Mouse (Mus musculus): ENCODE measurements around the gene Ahcy. TPM values are rescaled to one million over a fixed set of nuclear protein-coding genes. Genes with fewer than 3 reads are reported as not detected.

Gene Ahcy
- polyA plus RNA-seq, 2 experiments, result 61.3 to 89.4 TPM

DNA sequence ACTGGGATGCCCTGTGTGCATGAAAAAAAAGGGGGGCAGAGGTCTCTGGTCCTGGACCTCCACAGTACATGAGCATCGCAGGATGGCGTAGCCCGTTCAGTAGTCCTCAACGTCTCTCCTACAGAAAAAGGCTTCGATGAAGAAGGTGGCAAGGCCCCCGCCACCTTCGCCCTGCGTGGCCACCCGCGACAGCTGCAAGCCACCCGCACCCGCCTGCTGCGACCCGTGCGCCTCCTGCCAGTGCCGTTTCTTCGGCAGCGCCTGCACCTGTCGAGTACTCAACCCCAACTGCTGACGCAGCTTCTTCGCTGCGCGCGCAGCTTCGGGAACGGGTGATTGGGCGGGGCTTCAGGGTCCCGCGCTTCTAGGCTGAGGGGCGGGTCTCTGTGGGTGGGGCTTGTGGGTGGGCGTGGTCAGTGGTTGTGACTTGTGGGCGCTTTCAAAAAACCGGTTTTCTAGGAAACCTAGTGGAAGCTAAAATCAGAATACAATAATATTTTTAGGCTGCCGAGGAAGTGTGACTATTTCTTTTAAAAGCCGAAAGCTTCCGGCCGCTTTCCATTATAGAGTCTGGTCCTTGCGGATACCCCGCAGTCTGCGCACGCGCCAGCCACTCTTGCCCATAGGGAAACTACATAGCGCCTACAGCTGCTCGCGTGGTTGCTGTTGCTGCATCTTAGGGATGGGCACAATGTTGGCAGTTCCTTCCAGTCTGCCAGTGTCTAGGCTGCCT, 23.6 kb downstream of the Ahcy start:
- Histone ChIP-seq H3K4me3 (ENCODE audit: insufficient read depth in 1 of 2, low read depth in 2 of 2, low read length in 2 of 2) (peak overlapping the region; percentile 63 to 69), H3K9ac (replicated peaks) (peak overlapping the region; percentile 76), H3K9me3 (ENCODE audit: control insufficient read depth, low read length) (no peaks in the 10 kb centered on the region), H3K27ac (peak overlapping the region; percentile 48), H3K4me1 (replicated peaks; ENCODE audit: control insufficient read depth in 2 of 2, insufficient read depth in 2 of 2, low read length in 1 of 2) (peaks cover 7 to 24% of the 10 kb centered on the region in 2 experiments), H3K36me3 (replicated peaks; ENCODE audit: control insufficient read depth, insufficient read depth, low read depth) (no peaks in the 10 kb centered on the region), H3K27me3 (ENCODE audit: control insufficient read depth, insufficient read depth, low read length) (no peaks in the 10 kb centered on the region), H3K4me2 (ENCODE audit: low read depth) (peak overlapping the region; percentile 97)
- 1% methylated on average over 45 of the region's 45 CpGs for WGBS (ENCODE audit: insufficient replicate concordance)
- ATAC-seq (ENCODE audit: insufficient read depth) (peak; percentile 94), DNase-seq (ENCODE audit: low read depth in 3 of 3, low spot score in 3 of 3) (peak; percentile 89 to 94 (median 91))
- TF ChIP-seq EP300 (IDR thresholded peaks at IDR 0.05; ENCODE audit: low read depth), result no peak
- TF ChIP-seq CTCF (IDR thresholded peaks at IDR 0.05; ENCODE audit: low read depth), result peak; percentile 26; the same call in 1 of the 2 replicates

DNA sequence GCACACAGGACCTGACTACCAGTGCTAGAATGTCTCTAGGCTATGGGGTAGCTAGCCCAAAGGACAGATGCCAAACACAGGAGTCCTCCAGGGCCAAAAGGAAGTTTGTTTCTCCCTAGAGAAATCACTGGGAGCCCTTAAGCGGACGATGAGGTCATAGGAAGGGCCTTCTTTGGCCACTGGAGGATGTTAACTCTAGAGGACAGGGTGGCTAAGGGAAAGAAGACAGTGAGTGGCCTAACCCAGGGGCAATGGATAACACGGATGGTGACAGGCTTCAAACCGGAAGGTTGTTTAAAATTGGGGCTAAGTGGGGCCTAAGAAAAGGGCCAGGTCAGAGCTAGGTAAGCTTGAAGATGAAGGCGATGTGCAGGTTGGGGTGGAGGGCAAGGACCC, 24.2 kb downstream of the Ahcy start:
- Histone ChIP-seq H3K27me3 (ENCODE audit: control insufficient read depth, insufficient read depth, low read length) (no peaks in the 10 kb centered on the region), H3K4me2 (ENCODE audit: low read depth) (peak overlapping the region; percentile 97), H3K27ac (peak overlapping the region; percentile 48), H3K36me3 (replicated peaks; ENCODE audit: control insufficient read depth, insufficient read depth, low read depth) (no peaks in the 10 kb centered on the region), H3K9me3 (ENCODE audit: control insufficient read depth, low read length) (no peaks in the 10 kb centered on the region), H3K4me1 (replicated peaks; ENCODE audit: control insufficient read depth in 2 of 2, insufficient read depth in 2 of 2, low read length in 1 of 2) (peaks cover 7 to 24% of the 10 kb centered on the region in 2 experiments), H3K9ac (replicated peaks) (peak overlapping the region; percentile 74), H3K4me3 (ENCODE audit: insufficient read depth in 1 of 2, low read depth in 2 of 2, low read length in 2 of 2) (peak overlapping the region; percentile 63 to 68)
- no peak for TF ChIP-seq CTCF (IDR thresholded peaks at IDR 0.05; ENCODE audit: low read depth)
- no peak for TF ChIP-seq EP300 (IDR thresholded peaks at IDR 0.05; ENCODE audit: low read depth)
- WGBS (ENCODE audit: insufficient replicate concordance), result 26% methylated on average over 5 of the region's 5 CpGs
- peak; percentile 21 for ATAC-seq (ENCODE audit: insufficient read depth)
- DNase-seq (ENCODE audit: low read depth in 3 of 3, low spot score in 3 of 3), result peak in 1 of 3 experiments; percentile 7

DNA sequence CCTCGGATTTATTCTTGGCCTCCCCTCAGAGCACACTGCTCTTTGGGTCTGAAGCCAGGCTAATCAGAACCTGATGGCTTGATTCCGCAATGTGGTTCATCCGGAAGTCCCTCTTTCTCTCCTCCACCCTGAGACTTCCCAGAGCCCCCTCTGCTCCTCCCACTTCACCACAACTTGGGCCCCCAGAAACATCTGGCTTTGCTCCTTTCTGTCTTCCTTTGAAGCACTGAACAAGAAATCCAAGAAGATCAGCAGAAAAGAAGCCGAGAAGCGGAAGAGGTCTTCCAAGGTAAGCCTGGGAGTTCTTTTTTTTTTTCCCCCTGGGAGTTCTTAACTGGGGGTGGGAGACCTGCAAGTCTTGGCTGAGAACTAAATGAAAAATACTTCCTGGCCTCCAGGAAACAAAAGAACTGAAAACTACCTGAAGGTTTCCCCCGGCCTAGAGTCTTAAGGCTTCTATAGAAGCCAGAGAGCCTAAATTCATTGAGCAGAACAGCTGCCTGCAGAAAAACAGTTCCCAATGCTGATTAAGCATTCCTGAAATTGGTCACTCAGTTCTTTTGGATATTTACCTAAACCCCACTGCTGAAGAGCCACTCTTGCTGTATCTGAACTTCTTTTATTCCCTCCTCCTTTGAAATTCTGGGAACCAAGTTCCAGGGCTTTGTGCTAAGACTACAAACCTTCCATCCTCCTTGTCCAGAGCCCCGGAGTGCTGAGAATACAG, 26.7 kb downstream of the Ahcy start:
- Histone ChIP-seq H3K27me3 (ENCODE audit: control insufficient read depth, insufficient read depth, low read length) (no peaks in the 10 kb centered on the region), H3K36me3 (replicated peaks; ENCODE audit: control insufficient read depth, insufficient read depth, low read depth) (no peaks in the 10 kb centered on the region), H3K9me3 (ENCODE audit: control insufficient read depth, low read length) (no peaks in the 10 kb centered on the region), H3K27ac (no peak overlapping the region), H3K4me1 (replicated peaks; ENCODE audit: control insufficient read depth in 2 of 2, insufficient read depth in 2 of 2, low read length in 1 of 2) (peaks cover 7 to 21% of the 10 kb centered on the region in 2 experiments), H3K4me3 (ENCODE audit: insufficient read depth in 1 of 2, low read depth in 2 of 2, low read length in 2 of 2) (no peak overlapping the region), H3K9ac (replicated peaks) (no peak overlapping the region), H3K4me2 (ENCODE audit: low read depth) (no peak overlapping the region)
- 60% methylated on average over 7 of the region's 7 CpGs for WGBS (ENCODE audit: insufficient replicate concordance)
- no peak for TF ChIP-seq EP300 (IDR thresholded peaks at IDR 0.05; ENCODE audit: low read depth)
- no peak for TF ChIP-seq CTCF (IDR thresholded peaks at IDR 0.05; ENCODE audit: low read depth)
- ATAC-seq (ENCODE audit: insufficient read depth), result no peak
- no peak for DNase-seq (ENCODE audit: low read depth in 3 of 3, low spot score in 3 of 3)

DNA sequence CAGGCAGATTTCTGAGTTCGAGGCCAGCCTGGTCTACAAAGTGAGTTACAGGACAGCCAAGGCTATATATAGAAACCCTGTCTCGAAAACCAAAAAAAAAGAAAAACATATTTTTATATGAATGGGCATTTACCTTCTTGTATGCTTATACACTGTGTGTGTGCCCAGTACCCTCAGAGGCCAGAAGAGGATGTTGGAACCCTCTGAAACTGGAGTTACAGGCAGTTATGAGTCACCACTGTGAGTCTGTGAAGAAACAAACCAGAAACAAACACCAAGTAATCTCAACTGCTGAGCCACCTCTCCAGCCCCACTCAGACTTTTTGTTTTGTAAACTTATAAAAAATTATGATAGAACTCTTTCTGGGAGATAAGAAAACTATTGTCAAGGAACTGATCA, 27.5 kb downstream of the Ahcy start:
- no peak overlapping the region for H3K27ac ChIP-seq
- TF ChIP-seq CTCF (IDR thresholded peaks at IDR 0.05; ENCODE audit: low read depth) (no peak), EP300 (IDR thresholded peaks at IDR 0.05; ENCODE audit: low read depth) (no peak)
- no peaks in the 10 kb centered on the region for H3K36me3 ChIP-seq (replicated peaks; ENCODE audit: control insufficient read depth, insufficient read depth, low read depth)
- no peak overlapping the region for H3K4me3 ChIP-seq (ENCODE audit: insufficient read depth in 1 of 2, low read depth in 2 of 2, low read length in 2 of 2)
- no peak for DNase-seq (ENCODE audit: low read depth in 3 of 3, low spot score in 3 of 3)
- ATAC-seq (ENCODE audit: insufficient read depth), result no peak
- 61% methylated on average over 2 of the region's 2 CpGs for WGBS (ENCODE audit: insufficient replicate concordance)
- no peaks in the 10 kb centered on the region for H3K27me3 ChIP-seq (ENCODE audit: control insufficient read depth, insufficient read depth, low read length)
- H3K4me1 ChIP-seq (replicated peaks; ENCODE audit: control insufficient read depth in 2 of 2, insufficient read depth in 2 of 2, low read length in 1 of 2), result peaks cover 5 to 13% of the 10 kb centered on the region in 2 experiments
- H3K9me3 ChIP-seq (ENCODE audit: control insufficient read depth, low read length), result no peaks in the 10 kb centered on the region
- no peak overlapping the region for H3K4me2 ChIP-seq (ENCODE audit: low read depth)
- H3K9ac ChIP-seq (replicated peaks), result no peak overlapping the region

DNA sequence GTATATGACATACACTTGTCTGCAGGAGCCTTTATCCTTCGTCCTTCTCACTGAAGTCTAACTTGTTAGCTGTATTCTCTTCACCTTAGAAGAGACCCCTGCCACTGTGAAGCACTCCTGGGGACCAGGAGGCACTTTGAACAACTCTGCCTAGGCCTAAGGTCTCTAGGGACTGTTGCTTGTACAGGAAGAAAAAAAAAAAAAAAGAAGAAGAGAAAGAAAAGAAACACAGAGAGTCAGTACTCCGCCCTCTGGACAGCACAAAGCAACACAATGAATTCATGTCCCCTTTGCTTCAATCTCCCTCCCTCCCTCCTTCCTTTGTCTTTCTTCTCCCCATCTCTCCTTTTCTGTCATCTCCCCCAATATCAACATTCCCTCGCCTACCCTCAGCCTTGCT, 29.2 kb downstream of the Ahcy start:
- H3K4me2 ChIP-seq (ENCODE audit: low read depth), result no peak overlapping the region
- ATAC-seq (ENCODE audit: insufficient read depth), result no peak
- WGBS (ENCODE audit: insufficient replicate concordance), result 54% methylated on average over 3 of the region's 3 CpGs

More for the DNA sequence above, 29.2 kb downstream of the Ahcy start:
- H3K4me3 ChIP-seq (ENCODE audit: insufficient read depth in 1 of 2, low read depth in 2 of 2, low read length in 2 of 2), result no peak overlapping the region
- no peaks in the 10 kb centered on the region for H3K9me3 ChIP-seq (ENCODE audit: control insufficient read depth, low read length)
- H3K27ac ChIP-seq, result no peak overlapping the region
- H3K27me3 ChIP-seq (ENCODE audit: control insufficient read depth, insufficient read depth, low read length), result no peaks in the 10 kb centered on the region
- H3K36me3 ChIP-seq (replicated peaks; ENCODE audit: control insufficient read depth, insufficient read depth, low read depth), result no peaks in the 10 kb centered on the region
- TF ChIP-seq CTCF (IDR thresholded peaks at IDR 0.05; ENCODE audit: low read depth) (no peak), EP300 (IDR thresholded peaks at IDR 0.05; ENCODE audit: low read depth) (no peak)
- no peak for DNase-seq (ENCODE audit: low read depth in 3 of 3, low spot score in 3 of 3)
- no peak overlapping the region for H3K9ac ChIP-seq (replicated peaks)
- H3K4me1 ChIP-seq (replicated peaks; ENCODE audit: control insufficient read depth in 2 of 2, insufficient read depth in 2 of 2, low read length in 1 of 2), result peaks cover 0 to 2% of the 10 kb centered on the region in 2 experiments; a peak in 2 of 4 replicates
